Mouse (Mus musculus) ES-E14 (cell line): ENCODE measurements around the gene Stn1.

Experiments
- CHD2 ChIP-seq: IDR thresholded peaks from 2 replicates; pipeline ENCODE4 v1.6.1; 2014; ENCODE audit warnings: mild to moderate bottlenecking, low read depth, low read length, inconsistent platforms
- HCFC1 ChIP-seq: IDR thresholded peaks from 2 replicates; pipeline ENCODE4 v1.6.1; 2012; ENCODE audit warnings: low read length, inconsistent platforms, borderline replicate concordance; ENCODE audit not compliant: insufficient read depth
- MAFK ChIP-seq: IDR thresholded peaks from 2 replicates; pipeline ENCODE4 v1.6.1; 2014; ENCODE audit warnings: mild to moderate bottlenecking, low read depth, low read length, inconsistent platforms; ENCODE audit not compliant: insufficient read depth
- ZC3H11A ChIP-seq: IDR thresholded peaks from 2 replicates; pipeline ENCODE4 v1.6.1; 2012; ENCODE audit warnings: low read depth, mild to moderate bottlenecking, inconsistent platforms, low read length, borderline replicate concordance
- ZNF384 ChIP-seq: IDR thresholded peaks from 2 replicates; pipeline ENCODE4 v1.6.1; 2012; ENCODE audit warnings: low read depth, low read length, inconsistent platforms

- TF ChIP-seq MAFK, result no peak
- no peak for TF ChIP-seq ZC3H11A
- no peak for TF ChIP-seq ZNF384
- TF ChIP-seq HCFC1, result no peak
- no peak for TF ChIP-seq CHD2
Measured at GRCm38 (mm10) chr19:47461386-47461785, 75.9 kb downstream of the Stn1 start.
